Mouse (Mus musculus): Measurements from ENCODE around the gene H2-Ke6. TPM values are rescaled to one million over a fixed set of nuclear protein-coding genes. Genes with fewer than 3 reads are reported as not detected.
A peak's percentile ranks its signal among the peaks of the same experiment; 100 is the strongest.

H2-Ke6 gene
- total RNA-seq, 2 experiments from 2014 or later: 55.5 to 64.2 TPM

GRCm38 (mm10) chr17:34031465-34032173 is 3.8 kb upstream of the H2-Ke6 start, which contains the start of the genes Slc39a7 and Rxrb:
Slc39a7 (minus strand) TSS chr17:34031682.
Rxrb (plus strand) TSS chr17:34031812.
- intact Hi-C loops (cut with DNase I): no loop called here

GRCm38 (mm10) chr17:34030861-34031326 is 3.0 kb upstream of the H2-Ke6 start:
- intact Hi-C loops (cut with DNase I): no loop called here
- DNase-seq: no peak

More at GRCm38 (mm10) chr17:34031465-34032173, 3.8 kb upstream of the H2-Ke6 start, which contains the start of the genes Slc39a7 and Rxrb:
- DNase-seq: peak; percentile 98

GRCm38 (mm10) chr17:34029890-34030595 is 2.2 kb upstream of the H2-Ke6 start:
- intact Hi-C loops (cut with DNase I): no loop called here

DNA sequence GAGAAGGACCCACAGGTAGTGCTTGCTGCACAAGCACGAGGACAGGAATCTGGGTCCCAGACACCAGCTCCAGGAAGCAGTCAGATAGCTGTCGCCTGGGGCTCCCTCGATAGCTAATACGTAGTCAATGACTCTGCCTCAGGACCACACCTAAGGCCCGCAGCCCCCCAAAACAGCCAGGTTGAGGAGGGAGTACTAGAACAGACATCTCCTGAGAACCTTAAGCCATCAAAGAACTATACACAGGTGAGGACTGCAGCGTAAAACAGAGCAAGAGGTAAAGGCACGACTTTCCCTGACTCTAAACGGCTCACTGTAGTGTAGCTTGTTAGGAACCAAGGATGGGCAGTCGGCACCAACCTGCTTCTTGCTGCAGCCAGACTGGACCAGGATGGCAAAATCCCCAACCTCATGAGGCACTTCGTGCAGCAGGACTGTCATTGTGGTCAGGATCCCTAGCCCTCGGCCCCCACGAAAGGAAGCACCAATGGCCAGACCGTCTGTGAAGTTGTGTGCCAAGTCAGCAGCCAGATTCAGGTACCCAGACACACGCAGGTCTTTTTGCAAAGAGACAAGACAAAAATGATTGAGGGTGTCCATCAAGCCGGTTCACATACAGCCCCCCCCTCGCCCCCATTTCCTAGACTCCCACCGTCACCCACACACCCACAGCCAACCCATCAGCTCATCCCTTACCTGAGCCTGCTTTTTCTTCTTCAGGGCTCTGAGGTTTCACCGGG is 1.5 kb upstream of the H2-Ke6 start:
- intact Hi-C loops (cut with DNase I): no loop called here
- no peak for DNase-seq

More at GRCm38 (mm10) chr17:34029890-34030595, 2.2 kb upstream of the H2-Ke6 start:
- no peak for DNase-seq

DNA sequence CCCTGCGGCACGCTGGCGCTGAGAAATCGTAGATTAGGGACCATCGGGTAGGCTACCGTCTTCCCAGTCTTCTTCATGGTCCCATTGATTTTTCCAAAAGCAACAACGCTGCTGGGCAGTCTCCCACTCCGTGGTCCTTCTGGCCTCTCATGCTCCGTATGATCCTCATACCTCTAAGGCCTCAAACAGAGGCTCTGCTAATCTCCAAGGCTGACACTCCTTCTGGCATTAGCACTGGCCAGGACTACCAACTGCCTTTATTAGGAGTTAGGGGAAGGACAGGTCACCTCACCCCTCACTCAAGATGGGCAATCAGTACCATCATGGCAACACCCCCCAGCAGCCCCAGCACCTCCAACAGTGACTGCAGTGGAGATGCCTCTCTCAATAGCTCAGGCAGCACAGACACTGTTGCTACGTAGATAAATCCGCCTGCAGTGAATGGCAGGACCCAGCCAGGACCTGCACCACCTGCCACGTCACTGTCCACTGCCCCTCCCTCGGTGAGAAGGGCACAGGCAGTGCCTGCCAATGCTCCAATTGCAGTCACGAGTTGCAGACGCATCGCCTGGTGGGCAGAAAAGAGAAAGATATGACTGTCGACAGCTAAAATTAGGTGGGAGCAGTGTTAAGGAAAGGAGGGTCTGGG is 765 bp upstream of the H2-Ke6 start:
- intact Hi-C loops (cut with DNase I): no loop called here
- DNase-seq: no peak

GRCm38 (mm10) chr17:34026917-34027655 is 774 bp downstream of the H2-Ke6 start:
- intact Hi-C loops (cut with DNase I): no loop called here
- no peak for DNase-seq

- intact Hi-C loops (cut with DNase I): no loop called here
- no peak for DNase-seq
These were observed 1.6 kb downstream of the H2-Ke6 start for GRCm38 (mm10) chr17:34026221-34026620.

GRCm38 (mm10) chr17:34025756-34026151 is 2.1 kb downstream of the H2-Ke6 start:
- intact Hi-C loops (cut with DNase I): no loop called here
- DNase-seq: no peak

GRCm38 (mm10) chr17:34024861-34025755 is 2.8 kb downstream of the H2-Ke6 start:
- intact Hi-C loops (cut with DNase I): no loop called here
- DNase-seq: no peak

DNA sequence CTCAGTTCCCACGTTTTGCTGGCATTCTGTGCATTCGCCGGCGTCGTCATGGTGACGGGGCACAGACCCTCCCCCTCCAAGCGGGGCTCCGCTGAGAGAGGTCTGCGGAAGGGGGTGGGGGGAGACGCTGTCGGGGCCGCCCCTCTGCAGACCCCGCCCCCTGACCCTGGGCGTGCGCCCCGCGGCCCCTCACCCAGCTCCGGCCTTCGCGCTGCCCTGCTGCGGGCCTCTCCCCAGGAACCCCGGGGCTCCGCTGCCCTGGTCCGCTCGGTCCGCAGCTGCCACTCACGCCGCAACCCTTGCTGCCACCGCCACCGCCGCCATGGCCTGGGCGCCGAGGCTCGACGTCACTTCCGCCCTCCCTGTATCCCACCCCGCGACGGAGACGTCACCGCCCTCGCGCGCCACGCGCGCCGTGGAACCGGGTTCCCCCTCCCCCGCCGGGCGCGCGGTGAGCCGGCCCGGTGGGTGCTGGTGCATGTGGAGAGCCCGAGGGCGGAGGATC is 3.5 kb downstream of the H2-Ke6 start, which contains the start of gene Ring1:
Gene Ring1 (minus strand): TSS at position 364 of the 505 bp plus-strand sequence.
- intact Hi-C loops (cut with DNase I): no loop called here
- DNase-seq: peak; percentile 76 to 85

DNA sequence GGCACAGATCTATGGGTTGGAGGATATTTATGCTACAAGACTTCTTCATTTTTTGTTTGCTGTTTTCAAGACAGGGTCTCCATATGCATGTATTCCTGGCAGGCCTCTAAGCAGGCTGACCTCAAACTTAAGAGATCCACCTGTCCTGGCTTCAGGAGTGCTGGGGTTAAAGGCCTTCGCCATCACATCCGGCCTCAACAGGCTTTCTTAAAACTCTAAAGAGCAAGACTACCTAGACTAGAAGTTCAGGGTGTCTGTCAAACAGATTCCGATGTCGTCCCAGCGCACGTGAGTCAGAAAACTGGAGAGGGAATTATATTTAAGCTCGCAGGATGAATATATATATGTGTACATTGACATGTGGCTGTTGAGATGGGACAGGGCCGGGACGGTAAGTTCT is 4.2 kb downstream of the H2-Ke6 start:
- DNase-seq: no peak
- intact Hi-C loops (cut with DNase I): no loop called here

DNA sequence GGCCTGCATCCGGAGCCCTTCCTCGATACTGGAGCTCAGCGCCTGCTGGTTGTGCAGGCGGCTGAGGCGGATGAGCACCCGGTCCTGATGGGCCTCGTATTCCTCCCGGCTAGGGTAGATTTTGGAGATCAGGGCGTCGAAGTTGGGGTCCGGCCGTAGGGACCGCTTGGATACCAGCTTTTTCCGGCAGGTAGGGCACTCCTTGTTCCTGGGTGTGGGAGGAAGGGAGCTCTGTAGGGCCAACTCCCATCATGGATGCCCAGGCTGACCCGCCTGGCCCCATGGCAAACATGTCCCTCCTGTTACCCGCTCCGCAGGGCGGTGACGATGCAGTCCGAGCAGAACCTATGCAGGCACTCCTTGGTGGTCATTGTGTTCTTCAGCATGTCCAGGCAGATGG is 4.9 kb downstream of the H2-Ke6 start:
- intact Hi-C loops (cut with DNase I): no loop called here
- DNase-seq: no peak

DNA sequence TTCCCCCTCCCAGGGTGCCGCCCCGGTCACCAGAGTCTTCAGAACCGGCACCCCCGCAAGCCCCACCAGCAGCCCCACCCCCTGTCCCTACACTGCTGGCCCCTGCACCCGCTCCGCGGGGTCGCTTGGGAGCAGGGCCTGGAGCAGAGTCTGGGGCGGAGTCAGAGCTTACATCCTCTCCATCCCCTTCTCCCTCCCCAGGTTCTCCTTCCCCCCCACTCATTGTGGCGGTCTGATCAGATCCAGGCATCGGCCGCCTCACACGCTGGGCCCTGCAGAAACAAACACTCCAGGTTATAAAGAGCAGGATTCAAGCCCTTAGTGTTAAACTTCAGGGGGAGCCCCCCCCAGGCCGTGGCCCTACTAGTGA is 5.5 kb downstream of the H2-Ke6 start:
- intact Hi-C loops (cut with DNase I): no loop called here
- DNase-seq: no peak

GRCm38 (mm10) chr17:34021539-34022413 is 6.1 kb downstream of the H2-Ke6 start:
- intact Hi-C loops (cut with DNase I): loop anchor here (2.0 kb wide), 1 partner anchor 63 kb away; no protein-coding TSS in a partner anchor
- DNase-seq: no peak

- intact Hi-C loops (cut with DNase I): no loop called here
- no peak for DNase-seq
These were observed 14.4 kb downstream of the H2-Ke6 start for GRCm38 (mm10) chr17:34013436-34013835.

DNA sequence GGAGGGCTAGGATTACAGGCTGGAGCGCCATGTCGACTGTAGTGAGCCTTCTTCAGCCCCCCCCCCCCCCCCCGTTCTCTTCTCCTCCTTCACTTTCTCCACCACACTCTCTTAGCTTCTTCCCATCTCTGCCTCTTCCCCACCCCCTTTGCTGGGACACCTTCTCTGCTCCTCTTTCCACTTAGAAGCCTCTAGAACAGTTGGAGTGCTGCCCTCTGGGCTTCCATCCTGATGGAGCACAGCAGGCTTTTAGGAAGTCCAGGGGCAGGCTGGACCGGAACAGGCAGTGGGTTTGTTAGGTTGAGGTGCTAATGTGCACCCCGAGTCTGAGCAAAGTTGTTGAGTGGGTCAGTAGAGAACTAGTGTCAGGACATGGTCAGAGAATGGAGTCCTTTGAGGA is 17.7 kb downstream of the H2-Ke6 start:
- intact Hi-C loops (cut with DNase I): no loop called here
- no peak for DNase-seq

DNA sequence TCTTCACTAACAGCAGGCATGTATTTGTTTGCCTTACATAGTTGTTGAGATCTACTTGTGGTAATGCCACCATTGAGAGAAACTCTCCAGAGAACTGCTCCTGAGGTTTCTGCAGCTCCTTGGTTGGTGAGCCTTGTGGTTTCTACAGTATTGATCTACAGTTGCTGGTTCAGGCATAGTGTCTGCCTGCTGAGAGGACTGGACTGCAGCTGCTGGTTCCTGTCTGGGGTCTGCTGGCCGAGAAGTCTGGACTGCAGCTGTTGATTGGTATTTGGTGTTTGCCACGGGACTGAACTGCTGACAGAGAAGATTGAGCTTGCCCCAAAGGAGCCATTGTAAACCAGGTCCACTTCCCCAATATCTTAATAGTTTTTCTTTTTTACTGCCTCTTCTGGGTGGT is 21.3 kb downstream of the H2-Ke6 start:
- intact Hi-C loops (cut with DNase I): no loop called here
- no peak for DNase-seq

- intact Hi-C loops (cut with DNase I): no loop called here
- no peak for DNase-seq
These were observed 24.4 kb downstream of the H2-Ke6 start for GRCm38 (mm10) chr17:34003426-34003825.
